ENCODE assay signal across 26 mouse cellular contexts in genomic region chr9:55253849-55254248, GRCm38 (mm10).
"Had no signal": no experiment of that assay in that cellular context is flagged by ENCODE, and none has a peak within 500 bp of the region (broad histone marks: within the 10 kb centered on the region; RNA-seq: fewer than 3 reads in every experiment).

No protein-coding gene starts in this region.

- H3K4me1 ChIP-seq: heart, embryonic 13.5 days; heart, embryonic 15.5 days; hindbrain, embryonic 10.5 days; hindbrain, embryonic 12.5 days; intestine, embryonic 15.5 days; limb, embryonic 10.5 days; limb, embryonic 12.5 days; liver, embryonic 13.5 days; liver, embryonic 15.5 days had no signal

- H3K4me3 ChIP-seq: gastrocnemius, adult 2 months; heart, adult 2 months; heart, embryonic 13.5 days; heart, embryonic 15.5 days; hindbrain, embryonic 10.5 days; hindbrain, embryonic 12.5 days; intestine, embryonic 15.5 days; layer of hippocampus, adult 2 months; limb, embryonic 10.5 days; limb, embryonic 12.5 days; liver, embryonic 13.5 days; liver, embryonic 15.5 days had no signal

- DNase-seq: gastrocnemius, adult 2 months; gastrocnemius, postnatal 10 days; gastrocnemius, postnatal 25 days; heart, postnatal 14 days; heart, postnatal 4 days; kidney, adult 18-20 months; kidney, adult 8-10 months; kidney, postnatal 10 days; kidney, postnatal 25 days; kidney, postnatal 4 days; layer of hippocampus, adult 9-11 months; layer of hippocampus, postnatal 36 days; liver; liver, embryonic 13.5 days; liver, postnatal 0 days had no signal

- H3K27ac ChIP-seq: gastrocnemius, adult 2 months; heart, adult 2 months; heart, embryonic 13.5 days; heart, embryonic 15.5 days; hindbrain, embryonic 10.5 days; hindbrain, embryonic 12.5 days; hindbrain, embryonic 14.5 days; intestine, embryonic 15.5 days; layer of hippocampus, adult 2 months; limb, embryonic 10.5 days; limb, embryonic 12.5 days; liver, embryonic 13.5 days; liver, embryonic 15.5 days had no signal
